Mouse (Mus musculus) urinary bladder, adult 18-20 months (tissue): ENCODE data around the gene Cenpe.
A peak's percentile ranks its signal among the peaks of the same experiment; 100 is the strongest.
"Not testable (repeated sequence)": the region's sequence is repeated elsewhere in the genome, so short reads cannot be mapped to it uniquely, and the experiment has no call there.

Source experiments
- DNase-seq, 2 experiments: peaks; one replicate each; pipeline ENCODE4 v3.0.0; 2022; ENCODE audit warnings: low spot score in 2 of 2, mixed read lengths in 2 of 2

Cenpe gene

GRCm38 (mm10) chr3:135211805-135212657 is at the start of gene Cenpe:
Gene Cenpe (plus strand): TSS chr3:135212537.
- peak; percentile 79 to 81 for DNase-seq

DNA sequence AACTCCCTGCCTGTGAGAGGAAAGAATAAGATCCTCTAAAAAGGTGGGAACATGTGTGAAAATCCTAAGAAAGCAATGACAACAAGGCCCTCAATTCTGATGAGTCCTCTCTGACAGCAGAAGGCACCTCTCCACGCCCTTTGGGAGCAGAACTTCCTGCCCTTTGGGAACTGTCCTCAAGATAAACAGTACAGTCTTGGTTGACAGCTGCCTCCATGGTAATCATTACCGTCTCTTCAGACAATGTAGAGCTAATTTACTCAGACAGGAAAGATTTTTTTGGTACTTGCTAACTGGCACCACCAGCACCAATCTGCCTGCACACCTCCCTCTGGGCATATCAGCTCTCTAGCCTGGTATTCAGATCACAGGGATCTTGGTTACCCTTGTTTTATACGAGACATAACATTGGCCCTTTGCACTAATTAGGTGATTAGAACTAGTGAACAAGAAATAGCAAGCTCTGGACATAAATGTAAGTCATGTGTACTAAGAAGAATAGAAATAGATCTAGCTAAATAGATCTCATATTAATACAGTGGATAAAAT is 40.4 kb upstream of the Cenpe start:
- no peak for DNase-seq

GRCm38 (mm10) chr3:135191861-135192260 is 20.5 kb upstream of the Cenpe start:
- no peak for DNase-seq

GRCm38 (mm10) chr3:135198051-135198450 is 14.3 kb upstream of the Cenpe start:
- not testable (repeated sequence) for DNase-seq

DNA sequence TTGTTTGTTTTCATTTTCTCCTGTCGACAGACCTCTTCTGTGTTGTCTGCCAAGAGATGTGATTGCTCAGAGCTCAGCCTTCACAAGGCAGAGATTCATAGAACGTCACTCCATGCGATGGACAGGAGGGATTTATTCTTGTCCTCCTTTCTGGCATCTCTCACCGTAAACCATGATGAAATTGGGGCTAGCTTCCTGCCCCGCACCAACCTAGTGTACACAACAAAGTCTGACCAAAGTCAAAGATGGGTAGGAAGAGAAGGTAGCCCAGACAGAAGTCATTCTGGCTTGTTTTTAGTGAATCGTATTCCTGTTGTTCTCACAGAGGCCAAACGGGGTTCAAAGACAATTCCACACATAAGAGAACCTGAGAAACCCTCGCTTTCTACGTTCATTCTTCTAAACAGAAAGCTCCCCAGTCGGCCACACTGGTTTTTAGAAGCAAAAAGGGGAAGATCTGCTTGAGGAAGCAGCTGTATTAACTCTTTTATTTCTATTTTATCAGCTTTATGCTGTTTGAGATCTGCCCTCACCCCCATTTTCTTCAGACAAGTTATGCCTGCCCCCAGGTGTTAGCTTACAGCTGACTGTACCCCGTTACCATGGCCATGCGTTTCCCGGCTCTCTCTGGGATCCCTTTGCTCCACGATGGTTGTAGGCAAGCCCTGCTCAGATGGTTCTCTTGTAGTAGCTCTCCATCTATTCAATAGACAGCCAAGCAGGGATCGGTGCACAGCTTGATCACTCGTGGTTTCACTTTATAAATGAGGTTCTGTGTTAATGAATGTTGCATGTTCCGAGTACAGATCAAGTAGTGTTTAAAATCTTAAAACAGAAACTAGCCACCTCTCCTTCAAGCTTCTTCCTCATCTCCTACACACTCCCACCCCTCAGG is 11.7 kb upstream of the Cenpe start:
- no peak for DNase-seq

DNA sequence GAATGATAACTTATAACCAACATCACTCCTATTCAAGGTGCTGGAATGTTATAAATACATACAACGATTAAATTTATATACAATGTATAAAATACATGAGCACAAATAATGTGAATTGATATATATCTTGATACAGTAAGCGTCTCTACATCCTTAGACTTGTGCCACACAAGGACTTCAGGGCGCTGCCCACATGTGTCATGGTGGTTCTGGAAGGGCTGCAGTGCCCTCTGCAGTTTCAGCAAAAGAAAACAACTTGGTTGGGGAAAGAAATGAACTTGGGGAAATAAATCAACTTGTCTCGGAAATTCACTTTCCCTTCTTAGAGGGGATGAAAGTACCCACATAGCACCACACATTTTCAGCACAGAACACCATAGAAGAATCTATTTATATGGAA is 5.7 kb upstream of the Cenpe start:
- DNase-seq, result no peak

DNA sequence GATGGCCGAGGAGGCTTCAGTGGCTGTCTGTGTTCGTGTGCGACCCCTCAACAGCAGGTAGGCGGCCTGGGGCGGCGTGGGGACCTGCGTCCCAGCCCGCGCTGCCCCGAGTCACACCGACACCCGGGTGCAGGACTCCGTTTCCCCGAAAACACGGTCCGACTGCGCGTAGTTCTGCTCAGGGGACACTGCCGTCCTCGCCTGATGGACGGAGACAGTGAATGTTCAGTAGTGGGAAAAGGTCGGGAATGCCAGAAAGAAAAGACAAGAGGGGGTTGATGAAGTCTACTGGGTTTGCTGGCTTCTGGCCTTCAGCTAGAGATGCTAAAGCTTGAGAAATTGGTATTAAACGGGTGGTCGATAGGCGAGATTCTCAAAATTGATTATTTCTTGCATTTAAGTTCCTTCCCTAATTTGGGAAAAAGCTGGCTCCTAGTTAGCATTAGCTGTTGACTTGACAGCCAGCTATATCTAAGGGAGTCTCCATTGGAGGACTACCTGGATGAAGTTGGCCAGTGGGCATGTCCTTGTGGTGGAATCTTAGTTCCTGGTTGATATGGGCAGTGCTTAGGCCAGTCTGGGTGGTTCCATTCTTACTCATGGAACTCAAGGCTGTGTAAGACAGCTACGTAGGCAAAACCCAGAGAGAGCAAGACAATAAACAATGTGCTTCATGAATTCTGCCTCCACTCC is 467 bp downstream of the Cenpe start:
- no peak for DNase-seq

DNA sequence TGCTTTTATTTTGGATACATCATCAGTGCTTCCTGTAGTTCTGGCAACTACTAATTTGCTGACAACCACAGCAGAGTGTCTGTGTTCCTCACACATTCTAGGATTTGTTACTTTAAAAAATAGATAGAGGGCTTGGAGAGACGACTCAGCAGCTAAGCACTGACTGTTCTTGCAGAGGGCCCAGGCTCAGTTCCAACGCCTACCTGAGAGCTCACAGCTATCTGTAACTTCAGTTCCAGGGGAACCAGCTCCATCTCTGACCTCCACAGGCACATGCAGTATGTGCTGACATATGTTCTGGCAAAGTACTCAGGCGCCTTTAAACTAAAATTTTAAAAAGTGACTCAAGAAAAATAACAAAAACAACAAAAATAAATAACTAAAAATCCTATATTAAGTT is 19.7 kb downstream of the Cenpe start:
- DNase-seq, result no peak

DNA sequence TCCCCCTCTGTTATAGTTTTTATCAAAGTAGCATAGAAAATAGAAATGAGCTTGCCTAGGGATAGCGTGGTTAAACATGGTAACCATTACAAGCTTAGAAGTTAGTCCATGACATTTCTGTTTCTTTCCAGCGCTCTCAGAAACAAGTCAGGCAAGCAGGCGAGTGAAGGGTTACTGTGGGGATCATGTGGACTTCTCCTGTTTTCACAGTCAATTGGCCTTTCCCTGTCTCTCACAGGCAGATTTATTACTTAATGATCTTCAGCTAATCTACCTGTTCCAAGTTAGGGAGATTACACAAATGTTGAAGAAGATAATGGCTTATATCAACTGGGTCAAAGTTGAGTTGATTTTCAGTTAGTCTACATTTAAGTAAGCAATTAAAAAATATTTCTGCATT is 20.1 kb downstream of the Cenpe start:
- DNase-seq, result no peak

GRCm38 (mm10) chr3:135245733-135246132 is 33.4 kb downstream of the Cenpe start:
- no peak for DNase-seq

GRCm38 (mm10) chr3:135246828-135247227 is 34.5 kb downstream of the Cenpe start:
- no peak for DNase-seq

DNA sequence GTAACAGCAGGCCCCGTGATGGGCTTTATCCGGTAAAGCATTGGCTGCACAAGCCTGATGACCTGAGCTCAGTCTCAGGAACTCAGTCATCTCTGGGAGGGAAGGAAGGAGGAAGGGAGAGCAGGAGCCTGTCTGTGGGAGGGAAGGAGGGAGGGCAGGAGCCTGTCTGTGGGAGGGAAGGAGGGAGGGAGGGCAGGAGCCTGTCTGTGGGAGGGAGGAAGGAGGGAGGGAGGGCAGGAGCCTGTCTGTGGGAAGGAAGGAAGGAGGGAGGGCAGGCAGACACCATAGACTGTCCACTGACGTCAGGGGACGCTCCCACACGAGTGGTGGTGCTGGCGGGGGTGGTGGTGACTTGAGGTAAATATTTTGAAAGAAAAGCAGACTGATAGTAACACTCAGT is 36.8 kb downstream of the Cenpe start:
- DNase-seq, result no peak

GRCm38 (mm10) chr3:135251825-135252224 is 39.5 kb downstream of the Cenpe start:
- no peak for DNase-seq

- no peak for DNase-seq
Measured at GRCm38 (mm10) chr3:135254784-135255183, 42.4 kb downstream of the Cenpe start.

- no peak for DNase-seq
Measured at GRCm38 (mm10) chr3:135258919-135259318, 46.6 kb downstream of the Cenpe start.

GRCm38 (mm10) chr3:135260233-135260632 is 47.9 kb downstream of the Cenpe start:
- no peak for DNase-seq

- DNase-seq, result no peak
Measured at GRCm38 (mm10) chr3:135268616-135269015, 56.3 kb downstream of the Cenpe start.

- no peak for DNase-seq
Measured at GRCm38 (mm10) chr3:135269391-135269990, 57.2 kb downstream of the Cenpe start.

GRCm38 (mm10) chr3:135272627-135273026 is 60.3 kb downstream of the Cenpe start:
- DNase-seq, result no peak

GRCm38 (mm10) chr3:135273047-135273446 is 60.7 kb downstream of the Cenpe start:
- DNase-seq, result no peak

DNA sequence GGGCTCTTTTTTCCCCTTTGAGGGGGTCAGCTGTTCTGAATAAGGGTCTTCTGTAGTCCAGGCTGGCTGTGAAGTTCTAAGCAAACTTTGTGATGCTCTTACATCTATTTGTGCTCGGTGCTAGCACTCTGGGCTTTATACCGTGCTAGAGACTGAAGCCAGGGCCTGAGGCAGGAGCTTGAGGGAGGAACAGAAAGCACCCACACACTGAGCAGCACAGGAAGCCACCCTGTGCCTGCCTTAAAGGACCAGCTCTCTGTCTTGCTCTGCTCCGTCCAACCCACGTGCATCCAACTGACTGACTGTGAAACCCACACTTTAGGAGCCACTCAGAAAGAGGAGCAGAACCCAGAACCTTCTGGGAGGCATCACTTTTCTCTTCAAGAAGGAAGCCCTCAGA is 67.8 kb downstream of the Cenpe start:
- no peak for DNase-seq
